Mouse (Mus musculus) forebrain, embryonic 16.5 days (tissue): ENCODE data around the gene Fbxl7. TPM values are rescaled to one million over a fixed set of nuclear protein-coding genes. Genes with fewer than 3 reads are reported as not detected.

Experiments
- ATAC-seq: fragments of 200-750 bp; cut with Nextera tagmentation; 2 replicates; pipeline ENCODE4 v1.8.0; 2017; ENCODE audit warnings: mild to moderate bottlenecking, moderate library complexity
- H3K27ac ChIP-seq: fragments of 300-500 bp; sonication (generic); 2 replicates; pipeline ENCODE4 v1.5.1; 2014; ENCODE audit warnings: low read length, control low read depth
- H3K27me3 ChIP-seq: fragments of 300-500 bp; sonication (generic); replicated peaks from 2 replicates; pipeline ENCODE4 v1.6.1; 2014; ENCODE audit warnings: low read length; ENCODE audit not compliant: control insufficient read depth, insufficient read depth
- H3K36me3 ChIP-seq: fragments of 300-500 bp; sonication (generic); 2 replicates; pipeline ENCODE4 v1.6.1; 2014; ENCODE audit not compliant: control insufficient read depth, insufficient read depth
- H3K4me1 ChIP-seq: fragments of 300-500 bp; sonication (generic); replicated peaks from 2 replicates; pipeline ENCODE4 v1.6.1; 2014; ENCODE audit warnings: low read length; ENCODE audit not compliant: control insufficient read depth, insufficient read depth
- H3K4me2 ChIP-seq: fragments of 300-500 bp; sonication (generic); 2 replicates; pipeline ENCODE4 v1.6.1; 2014; ENCODE audit warnings: mild to moderate bottlenecking, low read length, control low read depth
- H3K4me3 ChIP-seq: fragments of 300-500 bp; sonication (generic); replicated peaks from 2 replicates; pipeline ENCODE4 v1.5.1; 2014; ENCODE audit warnings: mild to moderate bottlenecking, low read length, control low read depth
- H3K9ac ChIP-seq: fragments of 300-500 bp; sonication (generic); replicated peaks from 2 replicates; pipeline ENCODE4 v1.6.1; 2014; ENCODE audit warnings: low read depth, low read length, control low read depth
- H3K9me3 ChIP-seq: fragments of 300-500 bp; sonication (generic); 2 replicates; pipeline ENCODE4 v1.6.1; 2016; ENCODE audit warnings: low read length; ENCODE audit not compliant: control insufficient read depth
- WGBS: fragments of 180-500 bp; shearing (Covaris S2); extraction: QIAGEN DNeasy Blood & Tissue Kit; methylation state at CpG from one replicate; pipeline ENCODE4 v1.1.7; 2014; 5-methylcytosine and 5-hydroxymethylcytosine counted together
- polyA plus RNA-seq: library from polyadenylated mRNA; unstranded; fragments of >200 nt; fragmentation: Nextera tagmentation; extraction: Ambion mirVana; gene quantifications from 2 replicates; pipeline ENCODE4 v1.2.1, GENCODE M21; 2015

Fbxl7 gene
- polyA plus RNA-seq, 1 experiment from 2014 or later = 5.7 TPM

DNA sequence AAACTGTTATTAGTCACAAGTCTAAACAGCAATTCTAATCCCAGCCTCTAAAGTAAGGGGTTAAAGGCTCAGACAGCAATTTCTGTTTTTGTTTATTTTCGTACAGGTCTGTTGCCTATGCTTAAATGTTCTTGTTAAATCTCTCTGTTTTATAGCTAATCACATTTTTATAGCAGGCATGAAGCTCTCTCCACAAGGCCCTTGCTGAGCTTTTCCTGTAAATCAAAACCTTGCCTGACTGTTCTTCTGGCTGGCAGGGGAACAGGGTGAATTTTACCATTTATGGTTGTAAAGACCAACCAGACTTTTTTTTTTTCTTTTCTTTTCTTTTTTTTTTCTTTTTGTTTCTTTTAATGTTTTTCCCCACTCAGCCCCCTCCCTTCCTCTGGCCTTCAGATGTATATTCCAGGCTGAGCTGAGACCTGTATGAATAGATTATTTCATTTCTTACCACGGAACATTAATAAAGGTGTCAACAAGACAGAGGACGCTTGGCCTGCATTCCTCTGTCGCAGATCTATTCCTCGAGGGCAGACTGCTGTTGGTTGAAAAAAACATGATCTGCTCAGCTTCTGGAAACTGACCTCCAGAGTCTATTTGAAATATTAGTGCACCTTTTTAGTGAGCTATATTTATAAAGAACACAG lies 176.9 kb downstream of the Fbxl7 start:
- no peaks in the 10 kb centered on the region for H3K27me3 ChIP-seq
- peaks cover 7% of the 10 kb centered on the region for H3K4me1 ChIP-seq
- 77% methylated on average over 5 of the region's 5 CpGs for WGBS
- H3K27ac ChIP-seq = no peak overlapping the region
- H3K4me2 ChIP-seq = no peak overlapping the region
- no peak overlapping the region for H3K9ac ChIP-seq
- H3K4me3 ChIP-seq = no peak overlapping the region
- no peak for ATAC-seq
- H3K9me3 ChIP-seq = no peaks in the 10 kb centered on the region
- H3K36me3 ChIP-seq = no peaks in the 10 kb centered on the region

DNA sequence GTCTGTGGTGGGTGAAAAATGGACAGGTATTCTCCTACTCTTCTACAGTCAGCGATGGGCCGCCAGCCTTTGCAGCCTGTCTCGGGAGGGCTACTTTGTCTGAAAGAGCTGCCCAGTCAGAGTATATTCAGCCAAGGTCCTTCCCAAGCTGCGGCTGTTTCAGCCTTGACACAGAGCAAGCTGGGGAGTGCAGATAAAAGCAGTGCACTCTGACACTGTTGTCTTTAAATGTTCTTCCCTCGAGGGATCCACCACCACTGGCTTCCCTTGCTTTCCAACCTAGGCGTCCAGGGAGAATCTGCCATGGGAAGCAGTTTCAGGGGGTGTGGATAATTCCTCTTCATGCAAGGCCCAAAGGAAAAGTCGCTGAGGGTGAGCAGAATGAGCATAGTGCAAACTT lies 177.4 kb downstream of the Fbxl7 start:
- Histone ChIP-seq H3K4me2 (no peak overlapping the region), H3K36me3 (no peaks in the 10 kb centered on the region), H3K4me1 (peaks cover 7% of the 10 kb centered on the region), H3K4me3 (no peak overlapping the region), H3K27ac (no peak overlapping the region), H3K9me3 (no peaks in the 10 kb centered on the region), H3K9ac (no peak overlapping the region), H3K27me3 (no peaks in the 10 kb centered on the region)
- ATAC-seq = no peak
- WGBS = 77% methylated on average over 7 of the region's 7 CpGs

DNA sequence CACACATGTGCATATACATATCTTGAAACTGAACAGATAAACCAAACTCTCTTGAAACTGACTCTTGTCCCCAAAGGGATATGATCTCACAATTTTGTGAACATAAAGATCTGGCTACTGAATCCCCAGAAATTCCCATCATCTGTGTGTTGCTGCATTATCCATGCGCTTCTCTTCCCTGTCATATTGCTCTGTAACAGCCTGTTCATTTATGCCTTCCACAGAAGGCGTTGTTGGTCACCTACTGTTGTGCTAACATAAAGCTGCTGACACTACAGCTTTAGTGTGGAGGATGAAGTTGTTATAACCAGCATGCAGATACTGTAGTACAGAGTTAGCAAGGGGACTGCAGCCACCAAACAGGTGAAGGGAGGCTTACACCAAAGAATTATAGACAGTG lies 179.2 kb downstream of the Fbxl7 start:
- Histone ChIP-seq H3K4me3 (no peak overlapping the region), H3K9ac (no peak overlapping the region), H3K4me1 (peaks cover 9% of the 10 kb centered on the region), H3K36me3 (no peaks in the 10 kb centered on the region), H3K27ac (peak overlapping the region; percentile 65), H3K9me3 (no peaks in the 10 kb centered on the region), H3K4me2 (no peak overlapping the region), H3K27me3 (no peaks in the 10 kb centered on the region)
- 63% methylated on average over 2 of the region's 2 CpGs for WGBS
- peak; percentile 72 for ATAC-seq

DNA sequence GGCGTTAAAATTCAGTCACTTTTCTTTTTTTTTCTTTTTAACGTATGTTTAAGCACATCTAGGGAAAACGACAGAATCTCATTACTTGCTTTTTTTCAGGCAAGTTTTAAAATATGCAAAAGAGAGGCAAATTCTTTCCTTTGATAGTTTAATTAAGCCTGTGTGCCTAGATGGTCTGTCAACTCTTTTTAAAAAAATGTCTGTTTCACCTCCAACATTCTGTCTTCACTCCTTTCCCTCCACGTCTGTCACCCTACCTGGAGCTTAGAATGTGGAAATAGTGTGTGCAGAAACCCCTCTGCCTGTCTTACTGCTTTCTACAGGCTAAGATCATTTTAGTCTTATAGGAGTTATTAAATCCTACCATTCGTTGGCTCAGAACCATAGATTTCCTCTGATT lies 179.7 kb downstream of the Fbxl7 start:
- Histone ChIP-seq H3K9me3 (no peaks in the 10 kb centered on the region), H3K27ac (peak overlapping the region; percentile 65), H3K4me1 (peaks cover 9% of the 10 kb centered on the region), H3K27me3 (no peaks in the 10 kb centered on the region), H3K4me2 (no peak overlapping the region), H3K9ac (no peak overlapping the region), H3K36me3 (no peaks in the 10 kb centered on the region), H3K4me3 (no peak overlapping the region)
- ATAC-seq = peak; percentile 85
- 19% methylated on average over 5 of the region's 5 CpGs for WGBS

DNA sequence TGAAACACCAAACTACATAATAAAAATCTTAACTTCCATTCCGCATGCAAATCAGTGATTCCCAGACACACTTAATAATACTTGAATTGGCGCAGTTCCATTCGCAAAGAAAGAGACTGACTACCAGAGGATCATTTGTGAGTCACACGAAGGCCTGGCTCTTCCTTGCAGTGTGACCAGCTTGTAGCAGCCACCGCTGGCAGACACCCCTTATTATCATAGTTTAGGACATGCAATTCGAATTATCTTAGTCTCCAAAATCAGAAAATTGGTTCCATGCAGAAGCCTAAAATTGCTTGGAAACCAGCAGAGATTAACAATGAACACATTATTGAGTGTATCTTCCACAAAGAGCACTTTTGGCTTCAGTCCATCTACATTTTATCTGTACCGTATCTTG lies 183.1 kb downstream of the Fbxl7 start:
- H3K9ac ChIP-seq = no peak overlapping the region
- no peaks in the 10 kb centered on the region for H3K9me3 ChIP-seq
- H3K4me3 ChIP-seq = no peak overlapping the region
- ATAC-seq = 0 out of 2 replicates have a peak, but pooled peaks have one; percentile 36
- 31% methylated on average over 7 of the region's 7 CpGs for WGBS
- no peak overlapping the region for H3K27ac ChIP-seq
- H3K4me2 ChIP-seq = no peak overlapping the region
- H3K36me3 ChIP-seq = no peaks in the 10 kb centered on the region
- peaks cover 9% of the 10 kb centered on the region for H3K4me1 ChIP-seq
- H3K27me3 ChIP-seq = no peaks in the 10 kb centered on the region

DNA sequence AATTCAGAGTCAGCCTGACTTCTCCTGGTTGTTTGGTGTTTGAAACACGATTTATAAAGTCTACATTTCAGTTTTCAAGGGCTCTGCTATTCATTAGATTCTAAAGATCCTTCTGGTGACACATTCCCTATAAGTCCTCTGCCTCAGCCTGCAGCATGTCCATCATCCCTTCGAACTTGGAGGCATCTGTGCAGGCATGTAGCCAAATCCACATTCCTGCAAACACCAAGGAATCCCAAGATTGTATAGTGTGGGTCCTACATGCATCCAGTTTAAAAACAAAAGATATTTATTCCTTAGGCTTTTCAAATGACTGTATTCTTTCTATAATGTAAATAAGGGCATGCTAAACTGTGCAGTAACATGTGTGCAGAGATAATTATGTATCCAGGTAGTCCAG lies 190.4 kb downstream of the Fbxl7 start:
- Histone ChIP-seq H3K9me3 (no peaks in the 10 kb centered on the region), H3K4me1 (no peaks in the 10 kb centered on the region), H3K36me3 (no peaks in the 10 kb centered on the region), H3K27ac (no peak overlapping the region), H3K9ac (no peak overlapping the region), H3K4me2 (no peak overlapping the region), H3K4me3 (no peak overlapping the region), H3K27me3 (no peaks in the 10 kb centered on the region)
- WGBS = 67% methylated on average over 2 of the region's 2 CpGs
- ATAC-seq = no peak

DNA sequence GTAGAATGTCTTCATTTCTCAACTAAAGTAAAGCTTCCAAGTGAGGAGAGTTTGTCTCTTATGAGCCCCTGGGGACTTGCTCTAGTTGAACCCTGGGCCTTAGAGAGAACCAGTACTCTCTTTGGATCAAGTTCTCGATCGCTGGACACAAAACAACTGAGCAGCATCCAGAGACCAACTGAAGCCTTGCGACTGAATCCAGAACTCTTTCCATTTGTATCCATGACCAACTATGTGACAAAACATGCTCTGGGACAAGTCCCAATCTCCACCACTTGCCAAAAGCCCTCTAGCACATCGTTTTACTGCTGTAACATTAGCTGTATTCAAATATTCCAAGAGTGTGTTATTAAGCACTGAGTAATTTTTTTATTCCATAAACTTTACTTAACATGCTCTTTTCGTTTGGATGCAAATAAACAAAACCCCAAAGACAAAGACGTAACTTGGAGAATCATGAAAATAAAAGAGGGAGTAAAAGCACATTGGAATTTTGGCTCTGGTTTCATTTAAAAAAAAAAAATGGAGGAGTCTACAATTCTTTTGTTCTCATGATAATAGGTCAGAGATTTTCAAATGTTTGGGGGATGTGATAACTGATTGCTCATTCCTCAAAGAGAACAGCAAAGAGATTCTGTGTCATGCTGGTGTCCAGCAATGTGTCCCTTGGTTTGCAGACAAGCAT lies 192.1 kb downstream of the Fbxl7 start:
- Histone ChIP-seq H3K36me3 (no peaks in the 10 kb centered on the region), H3K27ac (no peak overlapping the region), H3K4me2 (no peak overlapping the region), H3K9ac (no peak overlapping the region), H3K9me3 (no peaks in the 10 kb centered on the region), H3K4me3 (no peak overlapping the region), H3K27me3 (no peaks in the 10 kb centered on the region), H3K4me1 (no peaks in the 10 kb centered on the region)
- 76% methylated on average over 6 of the region's 6 CpGs for WGBS
- no peak for ATAC-seq

DNA sequence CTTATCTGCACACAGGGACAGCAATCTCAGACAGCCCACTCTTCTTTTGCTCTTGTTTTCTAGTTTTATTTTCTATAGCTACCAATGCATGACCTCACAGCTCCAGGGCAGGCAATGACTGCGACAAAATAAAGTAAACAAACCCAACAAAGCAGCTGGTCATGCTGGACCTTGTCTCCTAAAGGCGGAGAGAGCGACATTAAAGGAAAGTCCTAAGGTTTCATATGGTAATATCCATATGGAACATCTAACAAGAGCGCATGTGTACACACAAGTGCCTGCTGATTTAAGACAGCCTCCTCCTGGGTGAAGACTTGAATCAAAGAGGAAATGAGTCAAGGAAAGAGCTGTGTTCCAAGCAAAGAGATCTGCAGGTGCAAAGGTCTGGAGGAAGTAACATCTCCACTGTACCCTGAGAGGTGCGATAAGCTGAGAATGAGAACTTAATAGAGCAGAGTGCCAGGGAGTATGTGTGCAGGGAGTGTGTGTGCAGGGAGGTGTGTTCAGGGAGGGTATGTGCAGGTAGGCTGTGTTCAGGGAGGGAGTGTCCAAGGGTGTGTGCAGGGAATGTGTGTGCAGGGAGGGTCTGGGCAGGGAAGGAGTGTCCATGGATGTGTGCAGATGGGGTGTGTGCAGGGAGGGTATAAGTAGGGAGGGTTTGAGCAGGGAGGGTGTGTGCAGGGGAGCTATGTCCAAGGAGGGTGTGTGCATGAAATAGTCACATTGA lies 193.3 kb downstream of the Fbxl7 start:
- WGBS = 80% methylated on average over 5 of the region's 5 CpGs
- Histone ChIP-seq H3K4me1 (no peaks in the 10 kb centered on the region), H3K36me3 (no peaks in the 10 kb centered on the region), H3K9ac (no peak overlapping the region), H3K4me3 (no peak overlapping the region), H3K27me3 (no peaks in the 10 kb centered on the region), H3K27ac (no peak overlapping the region), H3K4me2 (no peak overlapping the region), H3K9me3 (no peaks in the 10 kb centered on the region)
- ATAC-seq = no peak

DNA sequence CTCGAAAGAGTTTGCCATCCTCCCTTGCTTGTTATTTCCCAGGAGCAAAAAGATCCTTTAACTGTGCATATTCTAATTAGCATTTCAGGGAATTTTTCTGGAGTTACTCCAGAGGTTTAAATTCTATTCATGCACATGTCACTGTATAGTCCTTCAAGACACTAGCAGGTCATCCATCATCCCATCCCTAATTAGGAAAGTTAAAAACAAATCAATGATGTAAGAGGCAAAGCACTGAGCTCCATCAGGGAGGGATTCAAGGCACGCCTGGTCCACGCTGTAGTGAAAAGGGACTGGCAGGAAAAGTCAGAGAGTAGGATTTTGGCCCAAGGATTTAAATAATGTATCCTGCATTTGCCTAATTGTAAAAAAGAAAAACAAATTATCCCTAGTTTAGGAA lies 202.3 kb downstream of the Fbxl7 start:
- H3K27ac ChIP-seq = no peak overlapping the region
- no peaks in the 10 kb centered on the region for H3K36me3 ChIP-seq
- ATAC-seq = no peak
- H3K4me2 ChIP-seq = no peak overlapping the region
- H3K4me1 ChIP-seq = no peaks in the 10 kb centered on the region
- no peak overlapping the region for H3K9ac ChIP-seq
- H3K27me3 ChIP-seq = no peaks in the 10 kb centered on the region
- WGBS = 32% methylated on average over 3 of the region's 3 CpGs
- H3K4me3 ChIP-seq = no peak overlapping the region
- no peaks in the 10 kb centered on the region for H3K9me3 ChIP-seq
